Mouse (Mus musculus) C2C12 (cell line): ENCODE measurements around the gene Tubgcp4.

ENCODE experiments used
- CEBPB ChIP-seq: IDR thresholded peaks from one replicate; pipeline ENCODE4 v1.6.1; 2011; ENCODE audit warnings: low read depth, mild to moderate bottlenecking, control low read depth, moderate library complexity
- CTCF ChIP-seq: IDR thresholded peaks from one replicate; pipeline ENCODE4 v1.5.1; 2011; ENCODE audit not compliant: control insufficient read depth, insufficient read depth, insufficient read length
- MAX ChIP-seq: IDR thresholded peaks from one replicate; pipeline ENCODE4 v1.6.1; 2011; ENCODE audit warnings: mild to moderate bottlenecking, control low read depth
- MYOD1 ChIP-seq: IDR thresholded peaks from one replicate; pipeline ENCODE4 v1.6.1; 2011; ENCODE audit warnings: low read depth; ENCODE audit not compliant: control insufficient read depth, insufficient read length

- TF ChIP-seq CTCF: no peak
- no peak for TF ChIP-seq MYOD1
- no peak for TF ChIP-seq MAX
- no peak for TF ChIP-seq CEBPB
Observed at GRCm38 (mm10) chr2:121139266-121140017, 31.0 kb upstream of the Tubgcp4 start.
